Mouse (Mus musculus): ENCODE results near the gene Cep70.

Cep70 gene

DNA sequence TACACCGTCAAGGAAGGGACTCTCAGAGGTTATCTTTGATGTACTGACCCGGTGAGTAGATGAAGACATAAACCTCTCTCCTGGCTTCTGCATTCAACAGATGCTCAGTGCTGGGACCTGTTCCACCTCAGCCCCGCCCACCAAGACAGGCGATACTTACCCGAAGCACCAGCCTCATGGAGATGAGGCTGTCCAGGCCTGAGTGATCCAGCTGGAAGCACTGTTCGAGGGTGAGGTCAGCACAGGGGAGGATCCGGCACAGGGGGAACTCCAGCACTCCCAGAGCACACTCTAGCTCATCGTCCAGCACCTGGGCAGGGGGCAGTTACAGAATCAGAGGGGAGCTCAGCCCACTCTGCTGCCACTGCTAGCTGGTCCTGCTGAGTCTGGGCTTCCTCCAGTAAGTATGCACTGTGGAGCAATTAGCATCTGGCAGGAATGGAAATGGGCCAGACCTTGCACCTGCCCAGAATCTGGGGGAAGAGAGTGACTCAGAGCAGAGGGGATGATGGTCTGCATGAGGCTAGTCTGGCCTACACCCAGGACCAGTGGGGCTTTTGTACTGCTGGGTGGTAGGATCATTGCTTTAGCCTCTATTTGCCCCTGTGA lies 76.3 kb downstream of the Cep70 start:
- DNase-seq (ENCODE audit: low read depth in 1 of 2, low spot score in 2 of 2), result no peak

DNA sequence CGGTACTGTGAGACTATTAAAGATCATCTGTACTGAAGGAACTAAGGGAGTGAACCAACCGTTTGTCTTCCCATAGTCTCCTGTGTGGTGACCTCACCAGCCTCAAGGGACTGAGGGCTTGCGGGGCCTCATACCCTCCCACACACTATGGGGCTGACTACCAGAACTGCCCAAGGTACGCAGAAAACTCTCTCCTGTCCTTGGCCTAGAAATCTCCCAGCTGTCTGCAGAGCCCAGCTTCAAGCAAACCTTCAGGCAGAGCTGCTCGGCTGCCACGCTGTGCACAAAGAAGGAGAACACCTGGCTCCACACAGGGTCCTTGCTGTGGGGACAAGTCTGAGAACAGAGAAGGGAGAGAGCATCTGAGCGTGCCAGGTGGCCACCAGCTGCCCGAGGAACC lies 76.8 kb downstream of the Cep70 start:
- no peak for DNase-seq (ENCODE audit: low read depth in 1 of 2, low spot score in 2 of 2)

DNA sequence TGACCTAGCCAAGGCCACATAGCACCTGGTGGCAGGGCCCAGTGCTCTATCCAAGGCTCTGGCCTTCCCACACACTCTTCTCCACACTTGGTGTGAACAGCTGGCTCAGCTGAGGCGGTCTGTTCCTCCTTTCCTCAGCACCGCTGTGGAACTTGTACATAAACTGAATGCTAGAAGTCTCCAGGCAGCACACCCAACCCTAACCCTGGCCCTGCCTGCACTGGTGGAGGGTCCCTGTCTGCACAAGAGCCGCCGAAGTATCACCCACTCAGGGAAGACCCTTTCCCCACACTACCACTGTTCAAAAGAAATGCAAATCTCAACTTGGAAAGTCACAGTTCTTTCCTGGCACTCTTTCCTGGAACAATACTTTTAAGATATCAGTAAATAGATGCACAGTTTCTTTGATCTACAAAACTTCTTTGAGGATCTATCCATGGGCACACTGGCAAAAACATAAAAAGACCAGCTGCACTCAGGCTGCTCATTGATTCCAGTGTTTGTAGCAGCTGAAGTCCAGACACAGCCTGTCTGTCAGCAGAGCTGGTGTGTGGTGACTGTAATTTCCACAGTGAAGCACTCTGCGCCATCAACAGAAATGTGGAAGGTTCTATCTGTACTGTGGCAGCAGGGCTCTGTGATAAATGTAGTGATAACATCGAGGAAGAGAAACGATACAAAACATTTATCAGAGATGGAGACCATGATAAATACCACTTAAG lies 82.2 kb downstream of the Cep70 start:
- no peak for DNase-seq (ENCODE audit: low read depth in 1 of 2, low spot score in 2 of 2)

DNA sequence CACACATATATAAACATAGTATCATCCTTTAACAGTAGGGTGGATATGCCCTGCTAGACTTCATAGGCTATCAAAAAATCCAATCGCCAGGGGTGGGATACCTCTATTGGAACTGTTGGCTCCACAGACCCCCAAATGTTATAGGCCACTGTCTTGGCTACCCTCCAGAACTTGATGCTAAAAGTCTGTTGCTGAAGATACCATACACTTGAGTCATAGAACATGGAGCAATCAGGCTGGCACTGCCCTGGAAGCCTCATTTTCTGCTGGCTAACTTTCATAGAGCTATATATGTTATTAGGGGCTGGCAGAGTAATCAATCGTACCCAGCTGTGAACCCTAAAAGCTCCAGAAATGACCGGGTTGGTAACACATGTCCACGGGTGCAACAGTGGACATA lies 82.8 kb downstream of the Cep70 start:
- no peak for DNase-seq (ENCODE audit: low read depth in 1 of 2, low spot score in 2 of 2)

DNA sequence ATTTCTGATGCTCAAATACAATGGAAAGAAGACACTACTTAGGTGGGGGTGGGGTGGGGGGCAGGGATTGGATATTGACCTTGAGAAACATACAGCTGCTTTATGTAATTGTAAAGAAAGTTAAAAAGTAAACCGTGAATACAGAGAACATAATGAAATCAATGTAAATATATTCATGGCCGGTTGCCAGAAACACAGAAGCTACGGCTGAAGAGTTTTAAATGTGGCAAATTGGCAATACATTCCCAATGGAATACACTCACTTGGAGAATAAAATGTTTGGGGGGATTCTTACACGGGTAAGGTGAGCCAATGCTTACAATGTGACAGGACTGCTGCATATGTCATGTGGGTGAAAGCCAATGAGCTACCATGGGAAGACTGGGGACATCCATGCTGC lies 83.7 kb downstream of the Cep70 start:
- no peak for DNase-seq (ENCODE audit: low read depth in 1 of 2, low spot score in 2 of 2)

DNA sequence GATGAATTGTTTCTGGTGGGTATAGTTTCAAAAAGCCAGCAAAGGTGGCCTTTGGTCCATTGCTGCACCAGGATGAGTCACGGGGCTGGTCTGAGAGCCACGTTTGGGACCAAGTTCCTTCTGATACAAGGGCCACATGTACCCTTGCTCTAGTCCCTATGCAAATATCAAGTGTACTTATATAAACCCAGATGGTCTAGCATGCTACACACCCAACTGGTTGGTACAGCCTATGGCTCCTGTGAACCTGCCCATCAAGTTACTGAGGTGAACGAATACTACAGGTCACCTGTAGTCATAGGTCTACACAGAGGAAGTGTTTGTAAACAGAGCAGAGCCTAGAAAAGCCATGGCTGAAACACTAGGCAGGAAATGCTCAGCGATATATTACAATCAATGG lies 93.4 kb downstream of the Cep70 start:
- DNase-seq (ENCODE audit: low read depth in 1 of 2, low spot score in 2 of 2), result no peak

DNA sequence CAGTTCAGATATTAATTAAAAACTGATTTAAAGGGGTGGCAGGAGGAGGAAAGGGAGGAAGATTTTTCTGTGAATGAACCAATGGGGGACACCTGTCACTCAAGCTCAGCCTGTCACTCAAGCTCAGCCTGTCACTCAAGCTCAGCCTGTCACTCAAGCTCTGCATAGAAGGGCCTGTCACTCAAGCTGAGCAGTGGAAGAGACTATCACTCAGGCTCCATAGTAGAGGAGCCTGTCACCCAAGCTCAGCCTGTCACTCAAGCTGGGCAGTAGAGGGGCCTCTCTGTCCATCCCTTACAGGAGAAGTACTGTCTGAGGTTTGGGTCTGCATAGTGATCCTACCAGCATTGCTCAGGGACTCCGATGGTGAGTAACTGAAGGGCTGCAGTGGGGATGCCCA lies 95.1 kb downstream of the Cep70 start:
- no peak for DNase-seq (ENCODE audit: low read depth in 1 of 2, low spot score in 2 of 2)

DNA sequence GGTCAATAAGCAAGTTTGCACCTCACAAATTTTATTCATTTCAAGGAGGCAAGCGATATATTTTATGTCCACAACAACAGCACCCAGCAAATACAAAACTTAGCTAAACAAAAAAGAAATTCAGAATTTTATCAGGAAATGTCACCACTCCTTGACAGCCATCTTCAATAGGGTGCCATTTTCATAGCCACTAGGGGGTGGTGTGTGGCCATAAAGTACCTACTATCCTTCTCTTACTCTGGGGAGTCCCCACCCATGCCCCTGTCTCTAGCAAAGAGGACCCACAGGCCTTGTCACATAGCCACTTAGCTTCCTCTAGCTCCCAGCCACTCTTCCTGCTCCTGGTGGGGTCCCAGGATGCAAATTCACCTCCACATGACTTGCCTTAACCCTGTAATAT lies 96.0 kb downstream of the Cep70 start:
- no peak for DNase-seq (ENCODE audit: low read depth in 1 of 2, low spot score in 2 of 2)

DNA sequence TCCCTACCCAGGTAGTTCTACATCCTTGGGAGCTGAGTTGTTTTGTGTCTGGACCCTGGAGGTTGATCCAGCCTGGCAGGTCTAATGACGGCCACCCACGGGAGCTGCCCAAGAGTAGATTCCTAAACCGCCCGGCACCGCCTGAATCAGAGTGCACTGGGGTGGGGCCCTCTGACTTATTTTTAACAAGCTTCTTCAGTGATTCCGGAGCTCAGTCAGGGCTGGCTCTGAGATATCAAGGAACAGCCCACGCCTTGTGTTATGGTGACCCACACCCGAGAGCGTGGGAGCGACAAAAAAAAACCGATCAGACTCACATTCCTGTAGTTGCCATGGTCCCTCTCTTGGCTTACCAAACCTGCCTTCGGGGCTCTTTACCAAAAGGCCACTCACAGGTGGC lies 97.0 kb downstream of the Cep70 start:
- DNase-seq (ENCODE audit: low read depth in 1 of 2, low spot score in 2 of 2), result no peak

DNA sequence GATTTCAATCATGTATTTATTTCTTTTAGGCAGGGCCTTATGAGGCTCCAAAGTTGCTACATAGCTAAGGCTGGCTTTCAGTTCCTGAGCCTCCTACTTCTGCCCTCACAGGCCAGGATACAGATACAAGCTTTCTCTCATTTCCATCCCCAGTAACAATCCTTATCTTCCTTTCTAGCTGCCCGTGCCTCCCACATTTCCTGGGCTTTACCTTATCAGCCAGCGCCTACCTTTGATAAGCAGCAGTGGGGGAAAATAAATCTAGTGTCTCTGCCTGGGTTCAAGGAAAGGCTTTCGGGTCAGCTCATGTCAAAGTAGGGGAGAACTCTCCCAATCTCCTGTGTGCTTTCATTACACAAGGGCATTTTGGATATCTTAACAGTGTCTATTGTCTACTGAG lies 98.4 kb downstream of the Cep70 start:
- no peak for DNase-seq (ENCODE audit: low read depth in 1 of 2, low spot score in 2 of 2)

DNA sequence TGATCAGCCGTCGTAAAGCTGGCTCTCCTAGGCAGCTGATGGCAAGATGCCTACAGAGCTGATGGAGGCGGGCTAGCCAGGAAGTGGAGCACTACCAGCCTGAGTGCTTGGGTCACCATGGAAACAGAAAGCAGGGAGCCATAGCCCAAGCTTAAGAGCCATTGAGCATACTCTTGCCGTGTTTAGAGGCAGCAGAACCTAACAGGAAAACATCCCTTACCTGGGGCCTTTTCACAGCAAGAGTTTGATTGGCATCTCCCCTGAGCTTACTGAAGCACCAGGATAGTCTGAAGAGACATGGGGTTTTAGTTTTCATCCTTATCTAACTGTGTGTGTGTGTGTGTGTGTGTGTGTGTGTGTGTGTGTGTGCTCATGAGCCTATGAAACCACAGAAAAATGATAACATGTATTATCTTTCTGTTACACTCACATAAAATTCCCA lies 102.2 kb downstream of the Cep70 start:
- no peak for DNase-seq (ENCODE audit: low read depth in 1 of 2, low spot score in 2 of 2)
